Mouse (Mus musculus): ENCODE data around the gene Smoc1. TPM values are rescaled to one million over a fixed set of nuclear protein-coding genes. Genes with fewer than 3 reads are reported as not detected.

The Smoc1 gene
- polyA plus RNA-seq, 1 experiment: 4.4 TPM

GRCm38 (mm10) chr12:80992540-80993122, 34.0 kb upstream of the Smoc1 start:
- no peaks in the 10 kb centered on the region for H3K36me3 ChIP-seq (ENCODE audit: control insufficient read depth, insufficient read depth, low read length)
- TF ChIP-seq POLR2A (IDR thresholded peaks at IDR 0.05; ENCODE audit: low read depth, low read length) (no peak), CTCF (IDR thresholded peaks at IDR 0.05; ENCODE audit: extremely low read depth, insufficient read length, insufficient replicate concordance, low read depth, low read length) (no peak)
- H3K4me1 ChIP-seq (ENCODE audit: control insufficient read depth, insufficient read depth, insufficient read length, low read length): no peaks in the 10 kb centered on the region
- no peak overlapping the region for H3K27ac ChIP-seq (ENCODE audit: insufficient read depth, low read depth, low read length)
- H3K27me3 ChIP-seq (ENCODE audit: control insufficient read depth, insufficient read depth, low read length): no peaks in the 10 kb centered on the region; the same call in none of the 2 replicates
- WGBS: 75% methylated on average over 8 of the region's 8 CpGs
- H3K4me3 ChIP-seq (ENCODE audit: low read depth, low read length): no peak overlapping the region

- H3K4me3 ChIP-seq (ENCODE audit: low read depth, low read length): no peak overlapping the region
- 74% methylated on average over 1 of the region's 1 CpGs for WGBS
- TF ChIP-seq POLR2A (IDR thresholded peaks at IDR 0.05; ENCODE audit: low read depth, low read length) (no peak), CTCF (IDR thresholded peaks at IDR 0.05; ENCODE audit: extremely low read depth, insufficient read length, insufficient replicate concordance, low read depth, low read length) (no peak)
- no peak overlapping the region for H3K27ac ChIP-seq (ENCODE audit: insufficient read depth, low read depth, low read length)
- peaks cover 5% of the 10 kb centered on the region for H3K27me3 ChIP-seq (ENCODE audit: control insufficient read depth, insufficient read depth, low read length)
- no peaks in the 10 kb centered on the region for H3K36me3 ChIP-seq (ENCODE audit: control insufficient read depth, insufficient read depth, low read length)
- no peaks in the 10 kb centered on the region for H3K4me1 ChIP-seq (ENCODE audit: control insufficient read depth, insufficient read depth, insufficient read length, low read length)
Observed at GRCm38 (mm10) chr12:80993773-80994172, 32.8 kb upstream of the Smoc1 start.

GRCm38 (mm10) chr12:80995326-80995725, 31.3 kb upstream of the Smoc1 start:
- 84% methylated on average over 4 of the region's 4 CpGs for WGBS
- H3K36me3 ChIP-seq (ENCODE audit: control insufficient read depth, insufficient read depth, low read length): no peaks in the 10 kb centered on the region
- H3K27me3 ChIP-seq (ENCODE audit: control insufficient read depth, insufficient read depth, low read length): peaks cover 8% of the 10 kb centered on the region
- TF ChIP-seq POLR2A (IDR thresholded peaks at IDR 0.05; ENCODE audit: low read depth, low read length) (no peak), CTCF (IDR thresholded peaks at IDR 0.05; ENCODE audit: extremely low read depth, insufficient read length, insufficient replicate concordance, low read depth, low read length) (no peak)
- H3K4me3 ChIP-seq (ENCODE audit: low read depth, low read length): no peak overlapping the region
- H3K27ac ChIP-seq (ENCODE audit: insufficient read depth, low read depth, low read length): no peak overlapping the region
- H3K4me1 ChIP-seq (ENCODE audit: control insufficient read depth, insufficient read depth, insufficient read length, low read length): no peaks in the 10 kb centered on the region

GRCm38 (mm10) chr12:80997652-80998051, 29.0 kb upstream of the Smoc1 start:
- TF ChIP-seq POLR2A (IDR thresholded peaks at IDR 0.05; ENCODE audit: low read depth, low read length): no peak
- TF ChIP-seq CTCF (IDR thresholded peaks at IDR 0.05; ENCODE audit: extremely low read depth, insufficient read length, insufficient replicate concordance, low read depth, low read length): no peak
- peaks cover 8% of the 10 kb centered on the region; the same call in 1 of the 2 replicates for H3K27me3 ChIP-seq (ENCODE audit: control insufficient read depth, insufficient read depth, low read length)
- no peaks in the 10 kb centered on the region for H3K36me3 ChIP-seq (ENCODE audit: control insufficient read depth, insufficient read depth, low read length)
- 82% methylated on average over 4 of the region's 4 CpGs for WGBS
- no peak overlapping the region for H3K27ac ChIP-seq (ENCODE audit: insufficient read depth, low read depth, low read length)
- no peaks in the 10 kb centered on the region; the same call in 1 of the 2 replicates for H3K4me1 ChIP-seq (ENCODE audit: control insufficient read depth, insufficient read depth, insufficient read length, low read length)
- H3K4me3 ChIP-seq (ENCODE audit: low read depth, low read length): no peak overlapping the region

GRCm38 (mm10) chr12:80998528-80999221, 27.9 kb upstream of the Smoc1 start:
- WGBS: 16% methylated on average over 33 of the region's 33 CpGs
- Histone ChIP-seq H3K36me3 (ENCODE audit: control insufficient read depth, insufficient read depth, low read length) (no peaks in the 10 kb centered on the region), H3K4me1 (ENCODE audit: control insufficient read depth, insufficient read depth, insufficient read length, low read length) (no peaks in the 10 kb centered on the region; the same call in 1 of the 2 replicates), H3K27me3 (ENCODE audit: control insufficient read depth, insufficient read depth, low read length) (peaks cover 8% of the 10 kb centered on the region; the same call in 1 of the 2 replicates), H3K27ac (ENCODE audit: insufficient read depth, low read depth, low read length) (no peak overlapping the region), H3K4me3 (ENCODE audit: low read depth, low read length) (no peak overlapping the region)
- TF ChIP-seq POLR2A (IDR thresholded peaks at IDR 0.05; ENCODE audit: low read depth, low read length) (no peak), CTCF (IDR thresholded peaks at IDR 0.05; ENCODE audit: extremely low read depth, insufficient read length, insufficient replicate concordance, low read depth, low read length) (no peak)

GRCm38 (mm10) chr12:81000924-81001323, 25.7 kb upstream of the Smoc1 start:
- Histone ChIP-seq H3K27me3 (ENCODE audit: control insufficient read depth, insufficient read depth, low read length) (peaks cover 8% of the 10 kb centered on the region; the same call in 1 of the 2 replicates), H3K27ac (ENCODE audit: insufficient read depth, low read depth, low read length) (no peak overlapping the region), H3K4me3 (ENCODE audit: low read depth, low read length) (no peak overlapping the region), H3K4me1 (ENCODE audit: control insufficient read depth, insufficient read depth, insufficient read length, low read length) (no peaks in the 10 kb centered on the region; the same call in 1 of the 2 replicates), H3K36me3 (ENCODE audit: control insufficient read depth, insufficient read depth, low read length) (no peaks in the 10 kb centered on the region)
- no peak for TF ChIP-seq CTCF (IDR thresholded peaks at IDR 0.05; ENCODE audit: extremely low read depth, insufficient read length, insufficient replicate concordance, low read depth, low read length)
- no peak for TF ChIP-seq POLR2A (IDR thresholded peaks at IDR 0.05; ENCODE audit: low read depth, low read length)
- 30% methylated on average over 4 of the region's 4 CpGs for WGBS
